Mouse (Mus musculus) liver, embryonic 14.5 days (tissue): ENCODE measurements around the gene Myt1l. TPM values are rescaled to one million over a fixed set of nuclear protein-coding genes. Genes with fewer than 3 reads are reported as not detected.

Experiments
- ATAC-seq: fragments of 200-750 bp; cut with Nextera tagmentation; 2 replicates; pipeline ENCODE4 v1.8.0; 2017; ENCODE audit warnings: moderate number of reproducible peaks, mild to moderate bottlenecking, moderate library complexity; ENCODE audit not compliant: insufficient read depth
- DNase-seq, 3 experiments: peaks; one replicate each; pipeline ENCODE4 v3.0.0-alpha.2; 2012 to 2013; ENCODE audit warnings: low read depth in 3 of 3, low spot score in 3 of 3
- H3K27ac ChIP-seq: fragments of 300-500 bp; sonication (generic); 2 replicates; pipeline ENCODE4 v1.5.1; 2014; ENCODE audit warnings: moderate library complexity, mild to moderate bottlenecking, control low read depth, inconsistent platforms
- H3K27me3 ChIP-seq: fragments of 300-500 bp; sonication (generic); 2 replicates; pipeline ENCODE4 v1.6.1; 2014; ENCODE audit warnings: mild to moderate bottlenecking, low read length, moderate library complexity; ENCODE audit not compliant: control insufficient read depth, insufficient read depth
- H3K36me3 ChIP-seq: fragments of 300-500 bp; sonication (generic); replicated peaks from 2 replicates; pipeline ENCODE4 v1.6.1; 2014; ENCODE audit warnings: low read depth; ENCODE audit not compliant: control insufficient read depth, insufficient read depth
- H3K4me1 ChIP-seq, 2 experiments: fragments of 200-500 bp in 1 of 2; fragments of 300-500 bp in 1 of 2; sonication (generic) in 1 of 2; replicated peaks; 2 replicates each; pipeline ENCODE4 v1.6.1; 2012 to 2014; ENCODE audit warnings: antibody characterized with exemption in 1 of 2, inconsistent platforms in 1 of 2, low read length in 1 of 2; ENCODE audit not compliant: control insufficient read depth in 2 of 2, insufficient read depth in 2 of 2
- H3K4me2 ChIP-seq: fragments of 300-500 bp; sonication (generic); 2 replicates; pipeline ENCODE4 v1.6.1; 2014; ENCODE audit warnings: low read depth, mild to moderate bottlenecking, control low read depth, moderate library complexity
- H3K4me3 ChIP-seq, 2 experiments: fragments of 200-500 bp in 1 of 2; fragments of 300-500 bp in 1 of 2; sonication (generic) in 1 of 2; 2 replicates each; pipeline ENCODE4 v1.5.1; 2012 to 2014; ENCODE audit warnings: low read depth in 2 of 2, low read length in 2 of 2, mild to moderate bottlenecking in 2 of 2, control low read depth in 1 of 2, inconsistent platforms in 1 of 2, moderate library complexity in 1 of 2; ENCODE audit not compliant: insufficient read depth in 1 of 2
- H3K9ac ChIP-seq: fragments of 300-500 bp; sonication (generic); replicated peaks from 2 replicates; pipeline ENCODE4 v1.6.1; 2014; ENCODE audit warnings: mild to moderate bottlenecking, control low read depth, moderate library complexity
- H3K9me3 ChIP-seq: fragments of 300-500 bp; sonication (generic); 2 replicates; pipeline ENCODE4 v1.6.1; 2016; ENCODE audit warnings: low read length, mixed read lengths; ENCODE audit not compliant: control insufficient read depth
- CTCF ChIP-seq: IDR thresholded peaks from 2 replicates; pipeline ENCODE4 v1.5.1; 2016; ENCODE audit warnings: antibody characterized with exemption, low read depth, control low read depth
- EP300 ChIP-seq: IDR thresholded peaks from 2 replicates; pipeline ENCODE4 v1.6.1; 2016; ENCODE audit warnings: antibody characterized with exemption, low read depth
- WGBS: fragments of 180-500 bp; shearing (Covaris S2); extraction: QIAGEN DNeasy Blood & Tissue Kit; methylation state at CpG from one replicate; pipeline ENCODE4 v1.1.7; 2014; ENCODE audit not compliant: insufficient replicate concordance; 5-methylcytosine and 5-hydroxymethylcytosine counted together
- polyA plus RNA-seq, 2 experiments: library from polyadenylated mRNA; depleted of rRNA in 1 of 2; stranded (reverse) in 1 of 2; unstranded in 1 of 2; fragments of >200 nt; fragmentation: Nextera tagmentation in 1 of 2; extraction: Ambion mirVana in 1 of 2; gene quantifications; 2 replicates each; pipeline versions ENCODE4 v1.2.1 to v1.2.3; 2012 to 2014

Gene Myt1l
- polyA plus RNA-seq, 2 experiments: not detected

GRCm38 (mm10) chr12:29547755-29548154 lies 19.6 kb downstream of the Myt1l start:
- ATAC-seq (no peak), DNase-seq (no peak)
- Histone ChIP-seq H3K4me1 (no peaks in the 10 kb centered on the region), H3K27ac (no peak overlapping the region), H3K27me3 (no peaks in the 10 kb centered on the region), H3K9ac (no peak overlapping the region), H3K4me3 (no peak overlapping the region), H3K4me2 (no peak overlapping the region), H3K9me3 (no peaks in the 10 kb centered on the region), H3K36me3 (no peaks in the 10 kb centered on the region)
- WGBS: 47% methylated on average over 6 of the region's 6 CpGs
- TF ChIP-seq CTCF (no peak), EP300 (no peak)

DNA sequence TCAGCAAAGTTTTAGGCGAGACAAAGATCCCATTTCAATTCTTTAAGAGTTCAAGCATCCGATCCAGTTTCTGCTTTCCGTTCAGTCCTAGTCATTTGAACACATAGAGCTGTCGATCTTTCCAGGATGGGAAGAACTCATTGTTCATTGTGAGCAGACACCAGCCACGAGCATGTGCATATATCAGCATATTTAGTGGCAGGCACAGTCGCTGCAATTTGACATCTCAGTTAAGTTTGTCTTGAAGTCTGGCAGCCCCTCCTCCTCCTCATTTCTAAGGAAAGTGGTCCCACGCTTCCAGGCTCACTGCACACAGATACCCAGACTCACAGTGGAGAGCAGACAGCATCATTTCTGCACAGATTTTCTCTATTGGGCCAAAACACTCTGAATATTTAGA lies 25.0 kb downstream of the Myt1l start:
- Histone ChIP-seq H3K27me3 (no peaks in the 10 kb centered on the region), H3K9ac (no peak overlapping the region), H3K4me3 (no peak overlapping the region), H3K4me2 (no peak overlapping the region), H3K27ac (no peak overlapping the region), H3K36me3 (no peaks in the 10 kb centered on the region), H3K4me1 (no peaks in the 10 kb centered on the region), H3K9me3 (no peaks in the 10 kb centered on the region)
- TF ChIP-seq EP300 (no peak), CTCF (no peak)
- WGBS: 49% methylated on average over 7 of the region's 7 CpGs
- no peak for DNase-seq
- no peak for ATAC-seq

DNA sequence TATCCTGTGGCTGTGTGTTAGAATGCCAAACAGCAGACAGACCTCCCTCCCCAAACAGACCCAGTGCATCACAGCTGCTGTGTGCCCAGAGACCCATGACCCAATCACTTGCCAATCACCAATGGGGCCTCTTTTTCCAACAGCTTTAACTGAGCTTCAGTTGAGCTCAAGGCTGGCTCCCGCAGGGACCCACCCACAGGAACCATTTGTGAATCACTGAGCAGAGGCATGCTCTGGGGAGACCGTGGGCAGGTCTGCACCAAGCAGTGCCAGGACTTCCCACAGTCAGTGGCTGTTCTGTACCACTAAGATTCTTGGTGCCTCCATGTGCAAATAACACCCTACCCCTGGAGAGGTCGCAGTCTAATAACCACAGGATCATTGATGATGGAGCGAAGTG lies 27.5 kb downstream of the Myt1l start:
- no peak for ATAC-seq

GRCm38 (mm10) chr12:29556408-29556807 lies 28.2 kb downstream of the Myt1l start:
- DNase-seq: no peak
- Histone ChIP-seq H3K4me2 (no peak overlapping the region), H3K4me3 (no peak overlapping the region), H3K36me3 (no peaks in the 10 kb centered on the region), H3K27me3 (no peaks in the 10 kb centered on the region), H3K9ac (no peak overlapping the region), H3K27ac (no peak overlapping the region), H3K9me3 (no peaks in the 10 kb centered on the region), H3K4me1 (no peaks in the 10 kb centered on the region)
- ATAC-seq: no peak
- TF ChIP-seq CTCF: no peak
- TF ChIP-seq EP300: no peak
- WGBS: 55% methylated on average over 3 of the region's 3 CpGs

More for the DNA sequence above, 27.5 kb downstream of the Myt1l start:
- 33% methylated on average over 4 of the region's 4 CpGs for WGBS
- Histone ChIP-seq H3K9ac (no peak overlapping the region), H3K4me1 (no peaks in the 10 kb centered on the region), H3K36me3 (no peaks in the 10 kb centered on the region), H3K9me3 (no peaks in the 10 kb centered on the region), H3K27ac (no peak overlapping the region), H3K27me3 (no peaks in the 10 kb centered on the region), H3K4me2 (no peak overlapping the region), H3K4me3 (no peak overlapping the region)
- TF ChIP-seq EP300: no peak
- DNase-seq: no peak

DNA sequence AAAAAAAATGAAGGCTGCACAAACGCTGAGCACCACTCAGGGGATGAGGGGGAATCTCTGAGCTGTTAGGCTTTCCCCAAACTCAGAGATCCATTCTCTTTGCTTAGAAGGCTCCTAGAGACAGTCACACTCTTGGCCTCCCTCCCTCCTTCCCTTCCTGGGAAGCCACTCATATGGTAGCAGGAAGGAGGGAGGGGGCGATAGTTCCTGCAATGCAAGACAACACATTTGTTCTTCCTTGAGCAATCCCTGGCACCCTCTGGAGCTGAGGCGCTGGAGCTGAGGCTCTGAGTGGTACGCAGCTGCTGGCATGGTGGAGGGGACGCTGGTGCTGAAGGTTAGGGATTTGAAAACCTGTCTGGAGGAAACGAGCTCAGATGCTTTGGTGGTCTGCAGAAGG lies 28.7 kb downstream of the Myt1l start:
- no peak overlapping the region for H3K4me3 ChIP-seq
- H3K9ac ChIP-seq: no peak overlapping the region
- ATAC-seq: no peak
- TF ChIP-seq EP300: no peak
- TF ChIP-seq CTCF: no peak
- H3K4me2 ChIP-seq: no peak overlapping the region
- H3K27ac ChIP-seq: no peak overlapping the region
- no peak for DNase-seq
- H3K9me3 ChIP-seq: no peaks in the 10 kb centered on the region
- 36% methylated on average over 6 of the region's 6 CpGs for WGBS
- no peaks in the 10 kb centered on the region for H3K27me3 ChIP-seq
- H3K36me3 ChIP-seq: no peaks in the 10 kb centered on the region
- no peaks in the 10 kb centered on the region for H3K4me1 ChIP-seq

GRCm38 (mm10) chr12:29559769-29560168 lies 31.6 kb downstream of the Myt1l start:
- Histone ChIP-seq H3K4me1 (no peaks in the 10 kb centered on the region), H3K9me3 (no peaks in the 10 kb centered on the region), H3K4me3 (no peak overlapping the region), H3K9ac (no peak overlapping the region), H3K27me3 (no peaks in the 10 kb centered on the region), H3K4me2 (no peak overlapping the region), H3K36me3 (no peaks in the 10 kb centered on the region), H3K27ac (no peak overlapping the region)
- TF ChIP-seq CTCF (no peak), EP300 (no peak)
- WGBS: 62% methylated on average over 5 of the region's 5 CpGs
- ATAC-seq (no peak), DNase-seq (no peak)
